Mouse (Mus musculus) T-cell, adult 2 months (primary cell): Measurements from ENCODE around the gene Plin4.

ENCODE experiments used
- DNase-seq: peaks from one replicate; pipeline ENCODE4 v3.0.0; 2022; ENCODE audit warnings: low spot score

Plin4 gene

DNA sequence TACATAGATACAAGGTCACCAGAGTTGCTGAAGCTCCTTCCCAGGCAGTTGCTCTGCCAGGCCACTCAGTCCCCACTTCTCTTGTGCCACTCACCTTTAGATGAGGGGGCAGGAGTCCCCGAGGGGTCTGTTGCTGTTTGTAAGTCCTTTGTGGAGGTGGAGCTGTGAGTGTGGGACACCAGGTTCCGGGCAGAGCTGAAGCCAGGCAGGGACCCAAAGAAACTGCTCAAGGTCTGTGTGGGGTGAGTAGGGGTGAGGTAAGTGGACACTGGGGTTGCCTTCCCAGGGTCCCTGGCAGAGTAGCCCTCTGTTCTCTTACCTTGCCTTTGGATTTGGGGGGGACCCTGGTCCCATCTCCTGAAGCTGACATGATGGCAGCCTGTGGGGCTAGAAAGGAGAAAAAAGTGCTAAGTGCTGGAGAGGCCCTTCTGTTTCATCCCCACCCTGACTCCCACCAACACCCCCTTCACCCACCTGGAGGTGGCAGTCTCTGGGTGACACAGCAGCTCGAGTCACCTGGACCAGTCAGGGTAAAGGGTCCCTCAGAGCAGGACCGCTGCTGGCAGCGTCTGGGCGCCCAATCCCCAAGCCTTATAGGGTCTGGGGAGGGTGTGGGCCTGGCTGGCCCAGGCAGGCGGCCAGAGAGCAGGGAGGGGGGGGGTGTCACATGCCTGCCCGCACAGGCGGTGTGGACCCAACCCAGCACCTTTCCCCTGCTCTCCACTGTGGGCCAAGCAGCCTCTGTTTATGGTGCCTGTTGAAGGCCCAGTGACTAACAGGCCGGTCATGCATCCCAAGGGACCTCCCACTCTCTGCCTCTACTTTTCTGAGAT, at the start of gene Plin4:
Gene Plin4, minus strand, starts transcription at position 585 of the 833 bp plus-strand sequence.
- no peak for DNase-seq

DNA sequence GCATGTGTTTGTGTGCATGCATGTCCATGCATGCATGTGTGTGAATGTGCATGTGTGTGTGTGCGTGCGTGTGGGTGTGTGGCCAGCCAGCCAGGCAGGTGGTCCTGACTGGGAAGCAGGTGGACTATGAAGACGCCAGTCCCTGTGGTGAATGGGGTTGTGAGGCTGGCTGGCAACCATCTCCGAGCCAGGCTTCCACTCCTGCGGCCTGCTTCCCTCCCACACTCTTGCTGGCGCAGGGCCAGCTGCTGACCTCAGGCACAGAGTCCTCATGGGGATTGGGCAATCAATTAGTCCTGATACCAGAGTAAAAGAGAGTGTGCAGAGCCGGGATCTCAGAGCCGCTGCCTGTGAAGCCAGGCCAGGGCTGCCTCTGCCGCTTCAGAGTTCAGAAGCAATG, 44.0 kb upstream of the Plin4 start:
- DNase-seq = no peak

DNA sequence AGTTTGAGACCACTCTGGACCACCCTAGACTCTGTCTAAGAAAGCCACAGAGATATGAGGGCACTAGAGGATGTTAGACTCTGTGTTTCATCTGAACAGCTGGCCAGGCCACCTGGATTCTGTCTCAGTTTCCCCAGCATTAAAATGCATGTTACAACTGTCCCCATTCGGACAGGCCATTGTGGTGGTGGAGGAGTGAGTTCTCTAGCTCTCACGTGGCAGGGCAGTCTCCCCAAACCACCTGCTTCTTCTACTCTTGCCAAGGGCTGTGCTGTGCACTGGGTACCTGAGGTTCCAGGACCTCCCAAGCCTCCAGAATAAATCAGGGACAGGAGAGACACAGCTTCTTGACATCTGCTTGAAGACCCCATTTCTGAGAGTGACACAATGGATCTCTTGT, 40.3 kb upstream of the Plin4 start:
- no peak for DNase-seq

DNA sequence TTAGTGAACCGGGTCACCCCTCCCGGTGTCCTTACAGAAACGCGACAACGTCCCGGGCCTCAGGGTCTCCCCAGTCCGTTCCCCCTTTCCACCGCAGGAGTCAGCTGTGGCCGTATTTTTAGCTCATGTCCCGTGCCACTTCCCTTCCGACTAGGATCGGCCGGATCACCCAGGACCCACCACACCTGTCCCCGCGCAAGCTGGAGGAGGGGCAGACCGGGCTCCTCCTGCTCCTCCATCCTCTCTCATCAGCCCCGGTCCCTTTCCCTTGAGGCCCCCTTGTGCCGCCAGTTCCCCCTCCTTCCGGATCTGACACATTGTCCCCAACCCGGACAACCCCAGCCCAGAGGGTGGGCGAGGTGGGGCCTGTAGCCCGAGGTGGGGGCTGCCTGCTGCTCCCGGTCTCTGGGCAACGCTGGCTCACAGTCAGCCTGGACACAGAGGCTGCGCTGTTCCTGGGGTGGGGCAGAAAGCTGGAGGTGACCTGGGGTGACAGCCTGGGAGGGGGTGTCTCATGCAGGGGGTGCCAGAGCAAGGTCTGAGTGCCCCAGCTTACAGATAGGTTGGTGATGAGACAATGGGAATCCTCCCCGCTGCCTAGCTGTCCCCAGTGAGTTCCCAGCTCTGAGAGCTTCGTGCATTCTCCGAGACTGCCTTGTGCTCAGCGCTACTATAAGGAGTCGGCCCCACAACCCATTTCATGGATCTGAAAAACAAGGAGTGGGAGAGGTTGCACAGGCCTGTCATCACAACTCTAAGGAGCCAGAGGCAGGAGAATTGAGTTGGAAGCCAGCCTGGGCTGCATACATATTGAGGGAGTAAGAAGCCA, 39.4 kb upstream of the Plin4 start:
- DNase-seq = no peak

DNA sequence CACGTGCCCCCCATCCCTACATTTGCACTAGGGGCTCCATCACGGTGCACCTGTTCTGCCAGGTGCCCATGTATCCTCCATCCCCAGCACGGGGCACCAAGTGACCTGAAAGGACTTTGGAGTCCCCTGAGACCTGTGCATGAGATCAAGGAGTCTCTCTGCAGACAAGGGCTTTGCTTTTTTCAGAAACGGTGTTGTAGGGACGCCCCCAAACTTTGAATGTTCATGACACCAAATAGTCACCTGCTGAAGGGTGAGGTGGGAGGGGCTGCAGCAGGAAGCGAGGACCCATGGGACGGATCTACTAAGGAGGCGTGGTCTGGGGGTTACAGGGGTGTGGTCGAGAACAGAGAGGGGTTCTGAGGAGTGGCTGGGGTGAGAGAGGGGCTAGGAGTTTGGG, 38.7 kb upstream of the Plin4 start:
- DNase-seq = no peak

DNA sequence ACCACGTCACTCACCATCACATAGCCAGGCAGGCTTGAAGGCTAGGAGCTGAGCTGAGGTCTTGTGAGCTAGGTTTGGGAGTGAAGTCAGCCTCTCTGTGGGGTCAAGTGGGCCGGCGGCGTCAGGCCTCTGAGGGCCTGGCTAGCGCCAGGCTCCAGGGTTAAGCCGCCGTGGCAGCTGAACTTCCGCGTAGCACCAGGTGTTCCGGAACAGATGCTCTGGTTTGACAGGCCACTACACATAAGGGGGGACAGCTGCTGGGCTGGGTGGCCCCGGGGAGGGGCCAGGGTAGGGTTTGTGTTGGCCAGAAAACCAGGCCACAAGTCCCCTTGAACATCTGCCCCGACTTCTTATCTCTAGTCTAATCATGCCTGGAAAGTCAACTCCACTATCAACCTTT, 37.8 kb upstream of the Plin4 start:
- no peak for DNase-seq

DNA sequence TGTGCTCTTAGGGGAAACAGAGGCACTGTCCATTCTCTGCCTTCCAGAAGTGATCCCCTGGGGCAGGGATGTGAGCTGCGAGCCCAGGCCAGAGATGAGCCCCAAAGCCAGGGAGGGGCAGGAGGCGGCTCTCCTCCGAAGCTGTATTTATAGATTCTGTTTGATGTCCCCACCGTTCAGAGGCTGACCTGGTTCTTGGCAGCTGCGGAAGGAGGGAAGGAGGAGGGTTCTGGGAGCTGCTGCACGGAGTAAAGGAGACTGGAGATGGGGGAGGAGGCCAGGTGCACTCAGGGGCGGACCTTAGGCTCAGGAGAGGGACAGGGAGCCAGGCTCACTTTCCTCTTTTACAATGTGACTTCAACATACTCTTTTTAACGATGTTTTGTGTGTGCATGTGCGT, 36.5 kb upstream of the Plin4 start:
- DNase-seq = no peak

DNA sequence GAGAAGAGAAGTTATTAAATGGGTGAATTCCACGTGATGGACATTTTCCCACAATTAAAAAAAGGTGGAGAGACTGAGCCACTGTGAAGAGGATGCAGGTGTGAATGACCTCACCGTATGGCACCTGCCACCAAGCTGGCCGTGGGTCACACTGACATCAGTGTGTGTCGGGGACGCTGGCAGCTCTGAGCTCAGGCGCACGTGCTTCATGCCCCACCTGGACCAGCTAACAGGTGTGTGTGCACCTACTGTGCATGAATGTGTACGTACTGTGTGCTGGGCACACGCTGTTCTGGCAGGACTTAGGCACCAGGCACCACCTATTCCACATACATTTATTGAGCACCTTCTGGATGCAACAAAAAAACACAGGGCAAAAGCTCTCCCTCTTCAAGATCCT, 34.9 kb upstream of the Plin4 start:
- no peak for DNase-seq

DNA sequence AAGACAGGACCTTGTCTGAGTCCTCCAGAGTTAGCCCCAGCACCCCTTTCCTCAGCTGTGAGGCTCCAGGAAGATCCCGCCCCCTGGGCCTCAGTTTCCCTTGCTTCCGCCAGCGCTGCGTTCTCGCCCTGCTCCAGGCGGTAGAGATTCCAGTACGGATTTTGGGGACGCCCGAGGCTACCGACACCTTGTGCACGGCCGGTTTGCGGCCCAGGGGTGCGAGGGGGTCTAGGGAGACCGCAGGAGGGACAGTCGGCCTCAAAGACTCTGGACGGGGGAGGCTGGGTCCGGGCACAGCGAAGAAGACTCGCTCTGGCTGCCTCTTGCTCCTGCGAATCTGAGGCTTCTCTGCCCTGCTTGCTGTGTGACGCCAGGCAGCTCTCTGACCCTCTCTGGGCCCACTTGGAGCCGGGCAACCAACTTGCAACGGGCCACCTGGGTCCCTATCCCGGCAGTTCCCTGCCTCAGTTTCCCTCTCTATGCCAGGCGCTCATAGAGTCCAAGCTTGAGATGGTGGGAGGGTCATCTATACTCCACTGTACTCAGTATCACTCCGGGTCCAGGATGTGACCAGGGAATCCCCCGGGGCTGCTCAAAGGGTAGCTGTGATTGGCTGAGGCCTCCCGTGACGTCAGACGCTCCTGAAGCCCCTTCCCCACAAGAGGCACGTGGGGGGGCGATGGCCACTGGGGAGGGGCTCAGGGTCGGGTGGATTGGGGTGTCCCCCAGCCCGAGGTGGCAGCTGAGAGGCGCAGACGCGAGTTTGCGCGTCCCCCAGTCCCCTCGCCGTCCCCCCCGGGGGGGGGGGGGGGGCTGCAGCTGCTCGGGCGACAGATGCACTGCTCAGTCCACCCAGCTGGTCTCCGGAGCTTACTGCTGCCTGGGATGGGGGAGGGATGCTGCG, 32.4 kb upstream of the Plin4 start:
- DNase-seq = no peak

DNA sequence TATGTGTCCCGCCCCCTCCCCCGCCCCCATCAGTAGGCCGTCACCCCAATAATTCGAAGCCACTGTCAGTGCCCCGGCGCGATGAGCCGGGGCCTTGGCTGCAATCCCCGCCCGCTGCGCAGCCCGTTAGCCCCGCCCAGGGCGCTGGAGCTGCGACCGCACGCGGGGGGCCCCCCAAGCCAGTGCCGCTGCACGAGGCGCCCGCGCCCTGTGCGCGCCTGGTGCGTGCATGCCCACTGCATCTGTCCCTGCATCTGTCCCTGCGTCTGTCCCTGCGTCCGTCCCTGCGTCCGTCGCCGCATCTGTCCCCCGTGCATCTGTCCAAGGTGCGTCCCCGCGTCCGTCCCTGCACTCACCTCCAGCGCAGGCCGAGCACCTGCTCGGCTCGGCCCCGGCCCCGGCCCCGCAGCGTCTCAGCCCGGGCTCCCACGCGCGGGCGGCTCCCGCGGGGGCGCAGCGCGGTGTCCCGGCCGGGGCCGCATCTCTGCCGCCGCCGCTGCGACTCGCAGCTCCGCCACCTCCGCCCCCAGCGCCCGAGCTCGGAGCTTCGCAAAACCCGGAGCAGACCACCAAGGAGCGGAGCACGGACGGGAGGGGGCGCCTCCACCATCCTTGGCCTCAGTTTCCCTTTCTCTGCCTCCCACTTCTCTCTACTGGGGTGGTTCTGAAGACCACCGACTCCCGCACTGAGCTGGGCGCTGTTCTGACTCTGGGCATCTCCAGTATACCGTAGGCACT, 30.4 kb upstream of the Plin4 start, which contains the start of gene Sema6b:
Gene Sema6b, minus strand, starts transcription at position 486 of the 738 bp plus-strand sequence.
- DNase-seq = peak; percentile 29

DNA sequence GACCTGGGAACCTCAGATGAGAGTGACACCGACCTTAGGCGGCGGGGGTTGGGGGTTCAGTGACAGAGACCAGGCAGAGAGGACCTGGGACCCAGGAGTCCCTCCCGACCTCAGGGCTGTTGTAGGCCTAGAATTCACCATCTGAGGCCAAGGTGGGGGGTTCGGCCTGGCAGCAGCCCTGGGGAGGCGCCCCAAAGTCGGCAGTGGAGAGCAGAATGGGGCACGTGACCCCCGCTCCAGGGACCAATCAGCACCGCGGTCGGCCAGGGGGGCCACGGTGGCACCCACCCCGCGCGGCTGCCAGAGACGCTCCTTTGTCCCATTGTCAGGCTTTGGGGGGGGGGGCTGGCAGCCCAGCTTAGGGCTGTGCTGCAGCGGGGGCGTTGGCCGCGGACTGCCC, 29.8 kb upstream of the Plin4 start:
- no peak for DNase-seq

DNA sequence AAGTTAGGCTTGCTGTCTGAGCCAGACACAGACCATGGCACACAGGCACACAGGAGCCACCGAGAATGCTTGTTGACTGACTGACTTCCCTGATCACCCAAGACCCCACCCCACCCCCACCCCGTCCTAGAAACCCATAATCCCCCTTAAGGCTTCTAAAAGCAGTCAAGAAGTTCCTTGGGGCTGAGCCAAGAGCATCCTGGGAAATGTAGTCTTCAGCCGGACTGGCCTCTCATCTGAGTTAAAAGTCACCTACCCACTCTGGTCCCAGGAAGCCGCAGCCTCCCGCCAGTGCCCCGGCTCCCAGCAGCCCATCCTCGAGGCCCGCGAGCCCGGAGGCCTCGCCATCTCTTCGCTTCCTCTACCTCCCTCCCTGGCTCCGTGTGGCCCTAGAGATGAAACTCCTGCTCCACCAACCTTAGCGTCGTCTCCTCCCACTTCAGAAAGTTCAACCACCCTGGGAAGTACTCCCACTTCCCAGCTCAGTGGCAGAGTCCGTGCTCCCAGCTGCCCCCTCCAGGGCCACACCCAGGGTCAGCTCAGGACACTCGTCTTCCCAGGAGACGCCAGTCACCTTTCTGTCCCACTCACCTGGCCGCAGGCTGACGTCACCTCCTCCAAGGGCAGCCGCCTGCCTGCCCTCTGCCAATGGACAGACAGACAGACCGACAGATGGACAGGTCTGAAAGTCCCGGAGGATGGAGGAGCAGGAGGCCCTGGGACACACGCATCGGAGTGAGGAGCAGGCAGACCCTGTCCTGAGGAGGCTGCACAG, 28.4 kb upstream of the Plin4 start:
- no peak for DNase-seq

DNA sequence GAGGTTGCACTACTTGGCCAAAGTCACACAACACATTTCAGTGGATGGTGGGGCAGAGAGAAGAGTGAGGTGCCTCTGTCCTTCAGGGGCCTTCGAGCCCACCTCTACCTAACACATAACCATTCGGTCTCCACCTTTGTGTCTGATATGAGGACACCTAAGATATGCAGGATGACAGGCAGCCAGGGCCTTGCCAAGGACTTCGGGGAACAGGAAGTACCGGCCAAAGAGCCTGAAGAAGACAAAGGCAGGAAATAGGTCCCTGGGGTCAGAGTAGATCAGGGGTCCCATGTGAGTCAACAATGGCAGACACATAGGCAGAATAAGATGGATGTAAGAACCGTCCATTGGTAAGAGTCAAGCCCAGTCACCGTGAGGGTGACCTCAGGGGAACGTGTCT, 27.0 kb upstream of the Plin4 start:
- DNase-seq = no peak

DNA sequence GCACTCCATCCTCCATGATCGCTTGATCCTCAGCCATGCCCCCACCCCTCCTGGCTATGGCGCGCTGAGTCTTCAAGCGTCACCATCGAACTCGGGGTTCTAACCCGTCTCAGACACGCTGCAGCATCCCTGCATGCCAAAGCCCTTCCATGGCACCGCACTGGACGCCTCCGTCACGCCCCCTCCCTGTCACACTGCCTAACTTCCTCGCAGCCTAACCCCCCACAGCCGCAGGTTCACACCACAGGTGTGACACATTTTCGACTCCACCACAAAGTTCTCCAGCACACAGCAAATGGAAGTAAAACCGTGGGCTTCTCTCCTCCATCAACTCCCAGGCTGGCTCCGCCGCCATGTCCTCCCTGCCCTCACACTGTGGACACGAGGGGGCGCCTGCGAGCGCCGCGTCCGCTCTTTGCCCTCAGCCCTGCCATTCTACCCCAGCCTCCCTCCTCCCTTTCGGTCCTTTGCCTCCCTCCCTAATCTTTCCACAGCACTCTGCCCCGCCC, 24.9 kb upstream of the Plin4 start:
- peak; percentile 77 for DNase-seq

DNA sequence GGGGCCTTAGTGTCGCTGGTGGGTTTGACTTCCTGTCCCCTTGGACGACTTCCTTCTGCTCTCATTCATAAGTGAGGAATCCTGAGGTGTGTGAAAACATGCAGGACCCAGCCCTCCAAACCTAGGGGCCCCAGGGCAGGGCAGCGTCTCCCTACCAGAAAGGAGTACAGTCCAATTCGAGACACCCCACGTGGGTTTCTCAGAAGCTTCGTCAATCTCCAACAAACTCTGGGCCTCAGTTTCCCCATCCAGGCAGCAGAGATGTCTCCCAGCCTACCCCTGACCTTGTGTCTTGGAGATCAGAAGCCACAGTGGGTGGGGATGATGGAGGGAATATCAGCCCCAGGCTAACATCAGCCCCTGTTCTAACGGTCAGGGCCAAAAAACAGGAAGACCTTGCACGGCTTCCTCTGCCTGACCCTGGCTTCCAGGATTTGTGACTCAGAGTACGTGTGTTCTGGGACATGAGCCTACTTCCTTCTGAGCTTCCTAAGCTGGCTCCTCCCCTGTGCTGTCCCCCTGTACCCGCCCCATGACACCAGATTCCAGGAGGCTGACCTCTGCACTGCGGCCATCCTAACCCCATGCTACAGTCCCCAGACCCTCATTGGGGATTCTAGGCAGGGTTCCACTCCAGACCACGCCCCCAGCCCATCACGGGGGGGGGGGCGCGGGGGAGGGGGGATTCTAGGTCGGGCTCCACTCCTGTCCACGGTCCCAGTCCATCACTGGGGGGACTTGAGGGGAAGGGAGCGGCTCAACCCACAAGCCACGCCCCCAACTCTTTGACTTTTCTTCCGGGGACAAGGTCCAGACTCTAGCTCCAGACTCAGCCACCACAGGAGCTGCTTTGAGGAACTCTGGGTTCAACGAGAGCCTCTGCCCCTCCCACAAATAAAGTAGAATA, 24.1 kb upstream of the Plin4 start:
- no peak for DNase-seq

DNA sequence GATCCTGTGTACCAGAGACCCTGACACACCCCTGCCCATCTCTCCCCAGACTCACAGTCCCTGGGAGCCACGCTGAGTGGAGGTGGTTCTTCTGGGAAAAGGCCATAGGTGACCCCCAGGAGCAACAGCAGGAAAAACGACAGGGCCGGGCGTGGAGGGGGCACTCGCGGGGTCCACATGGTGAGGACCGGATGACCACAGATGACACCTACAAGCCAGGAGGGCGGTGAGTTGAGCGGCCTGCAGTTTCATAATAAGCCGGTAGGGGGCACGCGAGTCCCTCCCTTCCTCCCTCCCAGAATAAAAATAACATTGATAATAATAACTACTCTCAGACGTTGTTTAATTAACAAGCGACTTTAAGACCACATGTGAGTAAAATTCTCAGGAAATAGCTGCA, 23.1 kb upstream of the Plin4 start:
- DNase-seq = peak; percentile 74

DNA sequence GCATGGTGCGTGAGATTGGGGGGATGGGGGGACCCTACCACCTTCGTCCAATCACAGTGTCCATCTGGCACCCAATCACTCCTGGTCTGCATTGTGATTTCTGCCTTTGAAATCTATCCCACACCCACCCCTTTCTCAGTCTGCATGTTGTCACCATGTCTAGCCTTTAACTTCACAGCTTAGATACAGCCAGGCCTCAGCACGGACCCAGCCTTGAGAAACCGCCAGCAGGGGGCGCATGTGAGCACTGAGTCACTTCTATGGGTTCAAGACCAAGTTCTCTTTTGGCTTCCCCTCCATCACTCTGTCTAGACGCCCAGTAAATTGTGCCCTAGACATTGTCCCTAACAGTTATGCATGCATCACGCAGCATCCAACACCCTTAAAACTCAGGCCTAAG, 22.2 kb upstream of the Plin4 start:
- peak; percentile 66 for DNase-seq

DNA sequence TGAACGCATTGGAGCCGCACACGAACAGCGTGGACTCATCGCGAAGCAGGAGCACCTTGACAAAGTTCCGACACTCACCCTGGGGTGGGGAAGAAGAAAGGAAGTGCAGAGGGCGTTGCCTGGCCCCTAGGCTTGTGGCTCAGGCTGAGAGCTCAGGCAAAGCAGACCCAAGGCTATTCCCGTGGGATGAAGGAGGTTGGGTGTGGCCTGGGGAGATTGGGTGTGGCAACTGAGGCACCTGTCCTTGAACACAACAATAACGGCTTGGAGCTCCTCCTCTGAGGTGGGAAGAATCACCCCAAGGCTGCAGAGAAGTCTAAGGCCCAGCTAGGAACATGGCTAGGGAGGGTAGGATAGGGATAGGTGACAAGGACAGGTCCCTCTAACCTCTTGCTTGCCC, 21.5 kb upstream of the Plin4 start:
- DNase-seq = no peak

DNA sequence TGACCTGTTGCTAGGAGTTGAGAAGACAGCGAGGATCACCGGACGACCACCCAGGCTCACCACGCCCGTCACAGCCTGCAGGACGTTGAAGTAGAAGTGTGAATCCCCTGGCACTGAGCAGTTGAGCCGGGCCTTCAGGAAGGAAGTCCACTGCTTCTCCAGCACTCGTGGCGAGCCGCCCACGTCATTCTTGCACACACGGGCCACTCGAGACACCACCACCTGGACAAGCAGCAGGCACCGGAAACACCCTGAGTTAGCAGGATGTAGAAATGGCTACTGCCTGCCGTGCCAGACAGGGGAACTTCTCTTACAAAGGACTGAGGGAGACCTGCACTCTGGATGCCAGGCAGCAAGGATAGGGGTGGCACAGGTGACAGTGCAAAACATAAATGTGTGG, 18.6 kb upstream of the Plin4 start:
- no peak for DNase-seq
